Mouse (Mus musculus) liver (tissue): Measurements from ENCODE around the gene Gm21987.
A peak's percentile ranks its signal among the peaks of the same experiment; 100 is the strongest.

Source experiments
- DNase-seq: peaks from one replicate; pipeline ENCODE4 v3.0.0-alpha.2; 2020; ENCODE audit warnings: mixed read lengths

The Gm21987 gene

DNA sequence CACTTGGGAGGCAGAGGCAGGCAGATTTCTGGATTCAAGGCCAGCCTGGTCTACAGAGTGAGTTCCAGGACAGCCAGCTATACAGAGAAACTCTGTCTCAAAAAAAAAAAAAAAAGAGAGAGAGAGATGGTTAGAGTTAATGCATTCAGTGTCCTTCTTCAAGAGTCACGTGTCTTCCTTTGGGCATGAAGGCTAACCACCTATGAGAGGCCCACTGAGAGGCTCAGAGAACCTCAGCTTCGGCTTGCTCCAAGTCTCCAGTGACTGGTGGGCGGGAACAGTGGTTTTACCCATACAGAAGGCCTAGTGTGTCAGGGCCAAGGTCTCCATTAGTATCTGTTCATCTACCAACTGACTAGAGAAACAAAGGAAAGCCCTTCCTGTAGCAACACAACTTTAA is 52.2 kb downstream of the Gm21987 start:
- no peak for DNase-seq

GRCm38 (mm10) chr16:38399531-38400231 is 52.8 kb downstream of the Gm21987 start:
- DNase-seq: peak; percentile 59

DNA sequence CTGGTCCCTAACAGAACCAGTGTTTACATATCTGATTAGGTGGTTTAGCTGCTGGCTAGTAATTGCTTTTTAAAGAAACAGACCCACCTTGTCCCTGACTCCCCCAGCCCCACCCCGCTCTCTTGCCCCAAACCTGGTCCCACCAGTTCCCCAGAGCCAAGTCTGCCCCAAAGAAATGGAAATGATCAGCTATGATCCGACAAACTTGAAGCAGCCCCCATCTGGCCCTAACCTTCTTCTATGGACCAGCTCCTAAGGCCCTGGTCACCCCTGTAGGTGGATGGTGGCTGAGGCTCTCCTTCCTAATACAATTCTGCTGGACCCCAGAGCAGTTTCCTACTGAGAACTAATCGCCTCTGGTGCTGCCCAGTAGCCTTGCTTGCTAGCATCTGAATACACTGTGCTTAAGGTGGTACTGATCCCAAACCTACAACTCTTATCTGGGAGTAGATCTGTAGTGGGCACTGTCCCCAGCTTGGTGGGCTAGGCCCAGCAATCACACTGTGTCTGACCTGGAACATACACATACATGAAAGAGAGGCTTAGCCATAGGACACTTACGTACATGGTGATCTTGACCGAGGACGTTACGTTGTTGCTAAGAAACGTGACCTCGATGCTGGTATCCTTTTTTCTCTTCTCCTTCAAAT is 53.6 kb downstream of the Gm21987 start:
- no peak for DNase-seq

GRCm38 (mm10) chr16:38401468-38401867 is 54.6 kb downstream of the Gm21987 start:
- DNase-seq: no peak

GRCm38 (mm10) chr16:38403639-38404038 is 56.8 kb downstream of the Gm21987 start:
- DNase-seq: peak; percentile 28

- DNase-seq: no peak
These were observed 59.5 kb downstream of the Gm21987 start for GRCm38 (mm10) chr16:38406293-38406692.

DNA sequence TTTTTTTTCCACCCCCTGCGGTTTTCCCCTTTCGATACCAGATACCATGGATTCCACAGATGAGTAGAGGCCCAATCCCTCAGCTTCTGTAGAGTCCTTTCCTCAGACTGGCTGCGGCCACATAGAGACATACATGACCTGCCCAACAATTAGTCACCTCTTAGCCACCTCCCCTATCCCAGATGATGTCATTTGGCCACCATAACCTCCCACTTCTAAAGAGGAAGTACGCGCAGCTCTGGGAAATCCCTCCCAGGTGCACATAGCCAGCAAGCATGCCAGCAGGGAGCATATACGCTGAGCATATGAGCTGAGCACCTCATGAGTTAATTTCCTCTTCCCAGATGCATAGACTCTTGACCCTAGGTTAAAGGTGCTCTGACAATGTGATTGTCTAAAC is 59.9 kb downstream of the Gm21987 start:
- peak; percentile 23 for DNase-seq

GRCm38 (mm10) chr16:38407584-38407983 is 60.7 kb downstream of the Gm21987 start:
- no peak for DNase-seq

DNA sequence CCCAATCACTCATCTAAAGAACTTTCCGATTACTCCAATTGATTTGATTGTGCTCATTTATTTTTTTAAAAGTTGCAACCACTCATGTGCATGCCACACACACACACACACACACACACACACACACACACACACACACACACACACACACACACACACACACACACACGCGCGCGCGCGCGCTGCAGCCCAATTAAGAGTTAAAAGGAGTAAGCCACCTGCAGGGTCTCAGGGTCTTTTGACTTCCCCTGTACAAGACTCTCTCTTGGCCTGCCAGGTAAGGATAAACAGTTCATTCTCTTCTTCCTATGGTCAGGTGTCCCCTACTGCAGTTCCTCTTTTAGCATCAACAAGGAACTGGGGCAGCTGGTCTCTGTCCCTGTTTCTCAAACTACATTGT is 61.6 kb downstream of the Gm21987 start:
- no peak for DNase-seq
